8 mouse cellular contexts compared by ENCODE assay signal in the genomic region with DNA sequence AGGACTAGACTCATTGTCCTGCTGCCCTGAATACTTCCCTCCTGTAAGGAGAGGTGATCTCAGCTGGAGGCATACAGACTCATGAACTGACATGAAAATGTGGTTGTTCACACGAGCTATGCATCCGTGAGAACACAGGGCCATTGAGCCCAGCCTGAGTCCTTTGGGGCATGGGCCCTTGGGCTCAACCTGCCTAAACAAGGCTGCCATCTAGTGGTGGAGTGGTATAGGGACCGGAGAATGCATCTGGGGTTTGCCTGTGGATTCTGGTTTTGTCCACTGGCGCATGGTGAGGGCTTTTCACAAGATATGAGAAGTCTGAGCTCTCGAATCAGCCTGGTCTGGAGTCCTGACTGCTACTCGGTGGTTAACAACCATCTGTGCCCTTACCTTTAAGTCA. TPM values are rescaled to one million over a fixed set of nuclear protein-coding genes. Genes with fewer than 3 reads are reported as not detected.
DNase-seq lines count a peak whose midpoint lies in the region; ATAC-seq and TF ChIP-seq lines count a peak whose summit lies in the region.

No protein-coding gene starts in this region.

- intact Hi-C loops in left cerebral cortex, postnatal 25 days (cut with DNase I): loop anchor here (1.0 to 5.0 kb wide), 2 partner anchors 151 to 270 kb away; no protein-coding TSS in a partner anchor

- no peaks in the 10 kb centered on the region for H3K4me1 ChIP-seq in kidney, embryonic 14.5 days (ENCODE audit: control insufficient read depth, insufficient read depth, low read length)
- no peaks in the 10 kb centered on the region for H3K4me1 ChIP-seq in forebrain, embryonic 15.5 days
- no peaks in the 10 kb centered on the region for H3K4me1 ChIP-seq in midbrain, postnatal 0 days (ENCODE audit: insufficient read depth, low read length)
- no peaks in the 10 kb centered on the region for H3K4me1 ChIP-seq in stomach, embryonic 14.5 days (ENCODE audit: control insufficient read depth, insufficient read depth, low read length)

- H3K4me2 ChIP-seq in kidney, embryonic 14.5 days (replicated peaks; ENCODE audit: low read depth, low read length): no peak overlapping the region
- no peak overlapping the region for H3K4me2 ChIP-seq in forebrain, embryonic 15.5 days (replicated peaks)
- no peak overlapping the region for H3K4me2 ChIP-seq in midbrain, postnatal 0 days (ENCODE audit: low read depth, low read length, poor library complexity, severe bottlenecking)
- no peak overlapping the region for H3K4me2 ChIP-seq in stomach, embryonic 14.5 days (replicated peaks; ENCODE audit: low read depth, low read length)

- peak; percentile 86 for TF ChIP-seq CTCF in midbrain, postnatal 0 days (IDR thresholded peaks at IDR 0.05)

- no peak overlapping the region for H3K9ac ChIP-seq in kidney, embryonic 14.5 days (ENCODE audit: low read depth, low read length)
- no peak overlapping the region for H3K9ac ChIP-seq in forebrain, embryonic 15.5 days (replicated peaks)
- no peak overlapping the region for H3K9ac ChIP-seq in midbrain, postnatal 0 days (replicated peaks; ENCODE audit: low read length, poor library complexity, severe bottlenecking)
- H3K9ac ChIP-seq in stomach, embryonic 14.5 days (replicated peaks; ENCODE audit: low read depth, low read length): no peak overlapping the region

- ATAC-seq in kidney, embryonic 14.5 days (ENCODE audit: low FRiP score, low TSS enrichment): no peak; the same call in 1 of the 2 replicates
- 0 out of 2 replicates have a peak, but pooled peaks have one; percentile 29 for ATAC-seq in forebrain, embryonic 15.5 days (replicated peaks)
- ATAC-seq in inflammation-experienced regulatory T-cells, adult 6 months: peak; percentile 86
- no peak for ATAC-seq in midbrain, postnatal 0 days (ENCODE audit: low FRiP score)
- ATAC-seq in stomach, embryonic 14.5 days (ENCODE audit: insufficient number of reproducible peaks, insufficient read depth, low FRiP score, low read depth): peak; percentile 28; the same call in 1 of the 2 replicates

- peaks cover 94% of the 10 kb centered on the region for H3K36me3 ChIP-seq in kidney, embryonic 14.5 days (ENCODE audit: control insufficient read depth, insufficient read depth, low read length)
- peaks cover 9% of the 10 kb centered on the region; the same call in 1 of the 2 replicates for H3K36me3 ChIP-seq in forebrain, embryonic 15.5 days
- H3K36me3 ChIP-seq in midbrain, postnatal 0 days (ENCODE audit: insufficient read depth, low read length): 0 out of 2 replicates have a peak, but pooled peaks cover 3% of the 10 kb centered on the region
- peaks cover 67% of the 10 kb centered on the region for H3K36me3 ChIP-seq in stomach, embryonic 14.5 days (ENCODE audit: control insufficient read depth, insufficient read depth, low read length)

- 56% methylated on average over 6 of the region's 6 CpGs for WGBS in kidney, embryonic 14.5 days
- WGBS in forebrain, embryonic 15.5 days: 49% methylated on average over 6 of the region's 6 CpGs
- WGBS in midbrain, postnatal 0 days: 41% methylated on average over 6 of the region's 6 CpGs
- 48% methylated on average over 6 of the region's 6 CpGs for WGBS in stomach, embryonic 14.5 days

- H3K4me3 ChIP-seq in kidney, embryonic 14.5 days (ENCODE audit: low read length): no peak overlapping the region
- no peak overlapping the region for H3K4me3 ChIP-seq in forebrain, embryonic 15.5 days
- H3K4me3 ChIP-seq in midbrain, postnatal 0 days (ENCODE audit: low read depth, low read length): no peak overlapping the region
- H3K4me3 ChIP-seq in stomach, embryonic 14.5 days (ENCODE audit: low read depth, low read length): no peak overlapping the region

- H3K9me3 ChIP-seq in kidney, embryonic 14.5 days (ENCODE audit: control insufficient read depth, low read length): no peaks in the 10 kb centered on the region
- no peaks in the 10 kb centered on the region for H3K9me3 ChIP-seq in forebrain, embryonic 15.5 days
- no peaks in the 10 kb centered on the region for H3K9me3 ChIP-seq in midbrain, postnatal 0 days (ENCODE audit: low read length)
- H3K9me3 ChIP-seq in stomach, embryonic 14.5 days (ENCODE audit: control insufficient read depth, low read depth, low read length): no peaks in the 10 kb centered on the region

- no peaks in the 10 kb centered on the region for H3K27me3 ChIP-seq in kidney, embryonic 14.5 days (ENCODE audit: control insufficient read depth, insufficient read depth, low read length)
- H3K27me3 ChIP-seq in forebrain, embryonic 15.5 days: no peaks in the 10 kb centered on the region
- H3K27me3 ChIP-seq in midbrain, postnatal 0 days (ENCODE audit: insufficient read depth, low read length): no peaks in the 10 kb centered on the region
- H3K27me3 ChIP-seq in stomach, embryonic 14.5 days (ENCODE audit: control insufficient read depth, insufficient read depth, low read length): no peaks in the 10 kb centered on the region

- peak; percentile 59 for DNase-seq in kidney, adult 11 months
- DNase-seq in cerebellum, adult 11 months: peak; percentile 61
- DNase-seq in left cerebral cortex, postnatal 25 days (ENCODE audit: low spot score in 2 of 2): peak; percentile 76 to 86
- peak; percentile 72 for DNase-seq in midbrain, postnatal 0 days (ENCODE audit: low spot score)

- H3K27ac ChIP-seq in kidney, embryonic 14.5 days (ENCODE audit: low read depth, low read length): no peak overlapping the region
- H3K27ac ChIP-seq in forebrain, embryonic 15.5 days (replicated peaks): no peak overlapping the region
- no peak overlapping the region for H3K27ac ChIP-seq in midbrain, postnatal 0 days (ENCODE audit: low read depth, low read length)
- no peak overlapping the region for H3K27ac ChIP-seq in stomach, embryonic 14.5 days (ENCODE audit: low read length)

RNA-seq across cellular contexts. Expression of a gene that starts 8.2 kb away (rescaled TPM):
- polyA plus RNA-seq in kidney, embryonic 14.5 days (2014; fragmentation: Nextera tagmentation; extraction: Ambion mirVana): 26.6 and 32.3 TPM in 2 replicates
- 14.6 and 15.7 TPM in 2 replicates for polyA plus RNA-seq in forebrain, embryonic 15.5 days (2015; fragmentation: Nextera tagmentation; extraction: Ambion mirVana)
- polyA plus RNA-seq in inflammation-experienced regulatory T-cells, adult 6 months (2017; shearing (Covaris generic)): 10 to 100 TPM in 1 of 3 experiments, 1 to 10 TPM in 2; 2.5 to 20.7 (median 2.9) TPM
- total RNA-seq in left cerebral cortex, postnatal 25 days (2021): under 1 TPM; 0.50 to 0.82 TPM
- total RNA-seq in midbrain, postnatal 0 days (2014; rRNA removed): 2.4 and 3.2 TPM in 2 replicates
- polyA plus RNA-seq in midbrain, postnatal 0 days (2015; fragmentation: Nextera tagmentation; extraction: Ambion mirVana): 1.8 and 1.9 TPM in 2 replicates
- 24.6 and 24.9 TPM in 2 replicates for polyA plus RNA-seq in stomach, embryonic 14.5 days (2014; fragmentation: Nextera tagmentation; extraction: Ambion mirVana)

RNA-seq across cellular contexts. Expression of a gene that starts 11.4 kb away (rescaled TPM):
- 28.4 and 38.3 TPM in 2 replicates for polyA plus RNA-seq in kidney, embryonic 14.5 days (2014; fragmentation: Nextera tagmentation; extraction: Ambion mirVana)
- polyA plus RNA-seq in forebrain, embryonic 15.5 days (2015; fragmentation: Nextera tagmentation; extraction: Ambion mirVana): 51.6 and 54.0 TPM in 2 replicates
- polyA plus RNA-seq in inflammation-experienced regulatory T-cells, adult 6 months (2017; shearing (Covaris generic)): 10 to 100 TPM; 18.7 to 47.2 (median 39.6) TPM
- total RNA-seq in left cerebral cortex, postnatal 25 days (2021): 10 to 100 TPM; 25.3 to 29.3 TPM
- 22.7 and 27.6 TPM in 2 replicates for total RNA-seq in midbrain, postnatal 0 days (2014; rRNA removed)
- 37.0 and 41.4 TPM in 2 replicates for polyA plus RNA-seq in midbrain, postnatal 0 days (2015; fragmentation: Nextera tagmentation; extraction: Ambion mirVana)
- 38.6 and 41.9 TPM in 2 replicates for polyA plus RNA-seq in stomach, embryonic 14.5 days (2014; fragmentation: Nextera tagmentation; extraction: Ambion mirVana)

RNA-seq across cellular contexts. Expression of a gene that starts 35.6 kb away (rescaled TPM):
- 4.3 and 6.4 TPM in 2 replicates for polyA plus RNA-seq in kidney, embryonic 14.5 days (2014; fragmentation: Nextera tagmentation; extraction: Ambion mirVana)
- polyA plus RNA-seq in forebrain, embryonic 15.5 days (2015; fragmentation: Nextera tagmentation; extraction: Ambion mirVana): 2.9 and 3.6 TPM in 2 replicates
- polyA plus RNA-seq in inflammation-experienced regulatory T-cells, adult 6 months (2017; shearing (Covaris generic)): 10 to 100 TPM; 10.6 to 13.3 (median 12.6) TPM
- 1 to 10 TPM; 4.0 to 7.1 TPM for total RNA-seq in left cerebral cortex, postnatal 25 days (2021)
- total RNA-seq in midbrain, postnatal 0 days (2014; rRNA removed): 3.8 and 19.1 TPM in 2 replicates
- 2.2 and 3.1 TPM in 2 replicates for polyA plus RNA-seq in midbrain, postnatal 0 days (2015; fragmentation: Nextera tagmentation; extraction: Ambion mirVana)
- polyA plus RNA-seq in stomach, embryonic 14.5 days (2014; fragmentation: Nextera tagmentation; extraction: Ambion mirVana): 6.7 and 8.0 TPM in 2 replicates

RNA-seq across cellular contexts. Expression of a gene that starts 46.2 kb away (rescaled TPM):
- polyA plus RNA-seq in kidney, embryonic 14.5 days (2014; fragmentation: Nextera tagmentation; extraction: Ambion mirVana): 0.06 and 0.18 TPM in 2 replicates
- polyA plus RNA-seq in forebrain, embryonic 15.5 days (2015; fragmentation: Nextera tagmentation; extraction: Ambion mirVana): 0.04 and 0.06 TPM in 2 replicates
- polyA plus RNA-seq in inflammation-experienced regulatory T-cells, adult 6 months (2017; shearing (Covaris generic)): not detected
- total RNA-seq in left cerebral cortex, postnatal 25 days (2021): under 1 TPM; 0.69 to 0.92 TPM
- 0.33 and 0.57 TPM in 2 replicates for total RNA-seq in midbrain, postnatal 0 days (2014; rRNA removed)
- polyA plus RNA-seq in midbrain, postnatal 0 days (2015; fragmentation: Nextera tagmentation; extraction: Ambion mirVana): 0.06 and 0.16 TPM in 2 replicates
- 0.20 and 0.24 TPM in 2 replicates for polyA plus RNA-seq in stomach, embryonic 14.5 days (2014; fragmentation: Nextera tagmentation; extraction: Ambion mirVana)

RNA-seq across cellular contexts. Expression of a gene that starts 56.2 kb away (rescaled TPM):
- polyA plus RNA-seq in kidney, embryonic 14.5 days (2014; fragmentation: Nextera tagmentation; extraction: Ambion mirVana): 25.5 and 33.1 TPM in 2 replicates
- polyA plus RNA-seq in forebrain, embryonic 15.5 days (2015; fragmentation: Nextera tagmentation; extraction: Ambion mirVana): 22.8 and 24.3 TPM in 2 replicates
- 10 to 100 TPM; 39.1 to 46.6 (median 43.7) TPM for polyA plus RNA-seq in inflammation-experienced regulatory T-cells, adult 6 months (2017; shearing (Covaris generic))
- total RNA-seq in left cerebral cortex, postnatal 25 days (2021): 10 to 100 TPM; 21.4 to 22.6 TPM
- 16.2 and 31.7 TPM in 2 replicates for total RNA-seq in midbrain, postnatal 0 days (2014; rRNA removed)
- 22.8 and 23.0 TPM in 2 replicates for polyA plus RNA-seq in midbrain, postnatal 0 days (2015; fragmentation: Nextera tagmentation; extraction: Ambion mirVana)
- 27.1 TPM in 2 replicates for polyA plus RNA-seq in stomach, embryonic 14.5 days (2014; fragmentation: Nextera tagmentation; extraction: Ambion mirVana)

Comparison
In these comparisons a context has a peak if more than half of its experiments do, and no peak if none do; other contexts are left out.
1. ATAC-seq: peak in forebrain, embryonic 15.5 days (single experiment), inflammation-experienced regulatory T-cells, adult 6 months (single experiment) and stomach, embryonic 14.5 days (single experiment); none in kidney, embryonic 14.5 days (single experiment) and midbrain, postnatal 0 days (single experiment).
2. Peak in every context shown above with its lines, with median percentiles within 50 percentile points of each other: DNase-seq.